Mouse (Mus musculus): ENCODE measurements at regions not wholly inside any gene's neighbourhood (a gene's known extent, or its start where the extent isn't known, plus 50 kb on each side); places are given as distances from the start of the nearest gene placed in this dataset.

- DNase-seq, result peak in 1 of 2 experiments; percentile 32
These were observed 61.7 kb upstream of the Dpyd start for GRCm38 (mm10) chr3:118500234-118500633.

- DNase-seq, result no peak
These were observed 54.2 kb upstream of the Dpyd start for GRCm38 (mm10) chr3:118507582-118508237.

DNA sequence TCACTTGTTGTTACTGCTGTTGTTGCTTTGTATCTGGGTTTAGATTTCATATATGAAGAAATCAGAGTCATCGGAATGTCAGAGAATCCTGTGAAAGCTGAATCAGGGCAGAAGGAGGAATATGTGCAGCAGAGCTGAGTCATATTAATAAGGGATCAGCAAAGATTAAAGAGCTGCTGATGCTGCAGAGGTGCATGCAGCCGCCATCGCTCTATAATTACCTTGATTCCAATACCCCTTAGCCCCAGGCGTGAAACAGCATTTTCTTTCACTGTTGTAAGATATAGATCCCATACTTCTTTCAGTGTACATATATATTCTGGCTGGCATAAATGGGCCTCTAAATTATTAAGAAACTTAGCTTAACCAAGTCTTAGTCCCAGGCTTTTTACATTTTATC is 51.1 kb upstream of the Dpyd start:
- no peak for DNase-seq

- DNase-seq, result peak; percentile 67 to 72
These were observed 50.0 kb upstream of the Dpyd start for GRCm38 (mm10) chr3:118511969-118512368.
